Mouse (Mus musculus) left cerebral cortex, postnatal 25 days (tissue): ENCODE measurements at regions not wholly inside any gene's neighbourhood (a gene's known extent, or its start where the extent isn't known, plus 50 kb on each side); places are given as distances from the start of the nearest gene placed in this dataset.
A peak's percentile ranks its signal among the peaks of the same experiment; 100 is the strongest.

ENCODE experiments used
- DNase-seq, 2 experiments: peaks; one replicate each; pipeline ENCODE4 v3.0.0; 2022; ENCODE audit warnings: low spot score in 2 of 2, mixed read lengths in 1 of 2
- intact Hi-C: fragments of 180-260 bp; cut with DNase I; formaldehyde crosslinking; loops from one replicate; pipeline ENCODE4 v1.15.1; 2025

DNA sequence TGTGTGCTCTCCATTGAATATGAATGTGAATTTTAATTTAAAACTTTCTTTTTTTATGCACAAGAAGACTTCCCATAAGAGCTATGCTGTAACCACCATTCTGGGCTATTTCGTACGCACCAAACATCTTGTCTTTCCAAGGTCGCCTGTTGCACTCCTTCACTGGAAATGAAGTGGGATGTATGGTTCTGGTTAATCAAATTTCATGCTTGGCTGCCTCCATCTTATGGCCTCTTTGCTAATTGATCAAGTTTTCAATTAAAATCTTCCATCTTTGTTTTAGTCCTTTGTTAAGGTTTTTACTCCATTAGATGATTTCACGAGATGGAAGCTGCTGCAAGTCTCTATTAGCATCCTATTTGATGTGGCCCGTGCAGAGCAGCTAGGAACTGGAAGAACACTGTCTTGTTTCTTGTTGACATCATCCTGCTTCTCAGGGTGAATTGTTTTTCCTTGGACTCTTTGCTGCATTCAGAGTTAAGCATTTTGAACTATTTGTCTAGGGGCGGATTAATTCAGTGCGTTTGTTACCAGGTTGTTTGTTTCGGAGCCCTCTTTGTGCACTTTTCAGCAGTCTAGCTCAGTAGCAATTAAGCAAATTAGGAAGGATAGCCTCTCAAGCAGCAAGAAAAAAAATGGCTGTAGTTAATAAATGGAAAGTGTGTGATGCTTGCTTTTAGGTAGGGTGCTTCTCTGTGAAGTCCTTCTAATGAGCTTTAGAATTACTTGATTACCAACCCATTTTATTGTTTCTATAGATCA, 147.4 kb upstream of the Alcam start:
- intact Hi-C loops: no loop called here
- DNase-seq: no peak

DNA sequence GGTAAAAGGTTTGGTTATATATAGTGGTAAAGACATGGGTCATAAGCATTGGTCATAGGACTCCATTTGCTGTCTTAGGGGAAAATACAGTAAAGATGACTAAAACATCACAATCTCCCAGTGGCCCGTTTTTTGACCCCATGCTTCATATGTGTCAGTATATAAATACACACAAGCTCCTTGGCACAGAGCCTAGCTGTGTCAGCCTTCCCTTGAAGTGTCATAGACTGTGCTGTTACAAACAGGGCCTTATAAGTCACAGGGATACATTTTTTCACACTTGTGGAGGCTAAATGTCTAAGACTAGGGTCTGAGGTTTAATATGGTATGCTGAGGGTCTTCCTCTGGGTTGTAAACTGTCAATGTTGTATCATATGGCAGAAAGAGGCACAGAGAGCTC, 144.4 kb upstream of the Alcam start:
- intact Hi-C loops: no loop called here
- no peak for DNase-seq

DNA sequence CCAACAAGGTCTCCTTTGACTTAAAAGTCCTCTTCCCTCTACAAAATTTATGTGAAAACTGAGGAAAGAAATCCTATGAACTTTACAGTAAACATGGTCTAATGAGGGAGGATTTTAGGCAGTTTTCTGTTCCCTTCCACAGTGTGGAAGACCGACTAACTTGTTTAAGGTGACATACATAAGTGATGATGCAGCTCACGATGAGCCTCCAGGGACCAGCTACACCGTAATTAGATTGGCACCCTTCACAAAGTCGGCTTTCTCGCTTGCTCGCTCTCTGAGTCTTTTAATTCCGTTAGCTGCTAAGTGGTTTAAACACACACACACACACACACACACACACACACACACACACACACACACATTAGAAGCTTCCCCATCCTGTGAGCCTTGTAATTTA, 143.3 kb upstream of the Alcam start:
- intact Hi-C loops: no loop called here
- DNase-seq: no peak

DNA sequence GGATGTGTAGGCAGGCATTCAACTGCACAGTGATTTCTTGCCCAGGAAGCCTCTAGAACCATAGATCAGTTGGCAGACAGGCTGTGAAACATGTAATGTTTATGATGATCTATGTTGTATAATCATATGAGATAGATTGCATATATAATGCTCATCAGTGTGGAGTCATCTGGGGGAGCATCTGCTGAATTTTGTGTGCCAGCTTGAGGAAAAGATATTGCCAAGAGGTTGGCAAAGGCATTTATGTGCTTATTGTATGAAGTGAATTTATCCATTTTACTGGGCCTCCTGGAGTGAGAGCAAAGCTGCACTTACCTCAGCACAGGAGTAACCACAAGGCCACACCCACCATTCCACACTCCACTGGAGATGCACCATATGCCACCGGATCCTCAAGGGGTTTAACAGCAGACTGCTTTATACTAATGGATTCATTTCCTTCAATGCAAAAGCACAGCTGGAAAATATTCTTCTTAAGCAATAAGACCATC, 134.5 kb upstream of the Alcam start:
- intact Hi-C loops: no loop called here
- peak; percentile 25 to 66 for DNase-seq

DNA sequence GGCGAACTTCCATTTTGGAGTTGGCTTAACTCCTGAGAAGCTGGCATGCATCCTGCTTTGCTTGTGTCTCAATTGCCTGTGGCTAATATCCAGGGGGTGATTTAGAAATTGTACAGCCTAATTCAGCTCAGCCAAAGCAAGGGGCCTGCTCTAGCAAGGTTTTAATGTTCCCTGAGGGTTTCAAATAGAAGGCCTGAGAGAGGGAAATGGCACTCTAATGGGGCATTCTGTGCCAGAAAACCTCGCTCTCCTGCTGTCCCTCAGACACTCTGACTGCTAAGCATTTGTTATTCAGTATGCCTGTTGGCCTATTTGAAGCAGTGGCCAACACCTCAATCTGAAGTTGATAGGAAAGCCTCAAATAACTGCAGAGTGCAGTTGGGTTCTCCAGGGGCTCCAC, 115.2 kb upstream of the Alcam start:
- peak; percentile 3 to 24 for DNase-seq
- intact Hi-C loops: no loop called here

DNA sequence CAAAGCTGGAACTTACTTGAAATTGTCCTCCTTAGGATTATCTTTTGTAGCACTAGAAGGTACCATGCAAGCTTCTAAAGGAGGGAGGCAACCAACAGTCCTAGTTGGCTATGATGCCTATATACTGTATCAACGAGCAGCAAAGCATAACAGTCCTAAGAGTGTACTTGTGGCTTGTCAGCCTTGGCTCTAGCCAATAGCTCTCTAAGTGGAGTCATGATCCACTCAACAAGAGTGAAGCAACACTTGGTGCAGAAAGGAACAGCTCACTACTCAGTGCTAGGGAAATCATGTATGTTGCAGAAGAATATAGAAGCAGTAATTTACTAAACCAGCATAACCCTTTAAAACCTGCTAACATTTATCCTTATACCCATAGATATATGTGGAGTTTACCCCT, 82.4 kb upstream of the Alcam start:
- no peak for DNase-seq
- intact Hi-C loops: no loop called here

DNA sequence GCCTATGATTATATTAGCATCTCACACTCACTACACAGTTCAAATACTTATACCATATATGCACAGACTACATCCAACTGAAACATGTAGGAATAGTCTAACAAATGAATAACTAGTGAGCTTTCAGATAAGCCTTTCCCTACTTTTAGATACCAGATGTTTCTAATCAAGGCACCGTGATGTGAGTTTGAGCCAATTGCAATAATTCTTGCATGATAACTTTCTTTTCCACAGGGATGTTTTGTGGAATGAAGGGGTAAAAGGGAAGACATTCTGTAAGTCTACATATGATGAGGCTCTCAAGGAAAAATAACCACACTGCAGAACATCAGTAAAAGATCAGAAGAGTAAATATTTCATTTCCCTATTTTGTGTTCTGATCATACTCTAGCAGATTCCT, 80.7 kb upstream of the Alcam start:
- intact Hi-C loops: no loop called here
- no peak for DNase-seq

DNA sequence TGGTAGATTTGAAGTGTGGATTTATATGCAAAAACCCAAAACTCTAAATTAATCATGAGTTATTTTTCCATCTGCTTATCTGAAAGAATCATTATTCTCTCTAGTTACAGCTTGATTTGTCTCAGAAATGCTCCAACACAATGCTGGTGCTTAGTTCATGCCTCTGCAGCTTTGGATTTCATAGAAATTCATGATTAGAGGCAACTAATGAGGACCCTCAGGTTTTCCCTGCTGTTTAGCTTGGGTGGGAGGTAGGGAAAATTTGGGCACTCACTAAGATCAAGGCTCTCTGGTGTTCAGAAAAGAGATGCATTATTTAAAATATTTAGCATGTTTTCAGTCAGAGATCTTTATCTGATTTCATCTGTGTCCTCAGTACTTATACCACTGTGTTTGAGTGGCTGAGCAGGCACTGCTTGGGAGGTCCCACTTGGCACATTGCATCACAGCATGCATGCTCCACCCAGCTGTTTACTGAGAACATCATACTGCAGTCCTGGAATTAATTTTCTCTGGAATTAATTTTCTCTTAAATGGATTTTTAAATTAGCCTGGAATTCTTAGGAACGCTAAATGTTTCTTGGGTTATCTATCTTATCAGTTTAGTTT, 78.7 kb upstream of the Alcam start:
- DNase-seq: no peak
- intact Hi-C loops: no loop called here

DNA sequence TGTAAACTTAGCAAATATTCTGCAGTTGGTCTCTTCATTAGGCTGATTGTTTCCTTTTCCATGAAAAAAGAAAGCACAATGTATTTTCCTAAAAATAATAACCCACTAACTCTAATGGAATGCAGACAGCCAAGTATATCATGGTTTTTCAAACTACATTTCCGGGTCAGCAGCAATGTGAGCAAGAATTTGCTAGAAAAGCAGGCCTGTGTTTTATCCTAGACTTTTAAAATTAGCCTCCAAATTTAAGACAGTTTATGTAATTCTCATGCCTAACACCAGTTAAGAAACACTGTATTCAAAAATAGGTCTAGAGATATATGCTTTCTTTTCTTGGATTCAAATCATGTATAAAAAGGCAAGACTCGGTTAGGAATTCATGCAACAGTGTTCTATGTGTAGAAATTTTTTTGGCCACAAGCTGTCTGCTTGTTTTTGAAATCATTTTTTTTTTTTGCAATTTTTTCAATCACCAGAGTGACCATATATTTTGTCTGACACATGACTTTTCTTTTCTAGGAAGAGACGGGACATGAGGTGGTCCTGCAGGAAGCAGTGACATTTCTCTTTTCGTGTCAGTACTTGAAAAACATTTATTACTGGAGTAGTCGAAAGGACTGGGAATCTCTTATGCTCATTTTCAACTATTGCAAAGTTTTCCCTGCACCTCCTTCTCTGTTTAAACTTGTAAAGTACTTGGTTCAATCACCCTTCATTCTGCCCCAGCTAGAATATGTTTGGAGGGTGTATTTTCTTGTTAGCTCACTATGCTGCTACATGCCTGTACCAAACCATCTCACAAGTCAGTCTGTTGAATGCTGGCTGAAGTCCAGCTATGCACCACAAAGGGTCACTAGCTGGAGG, 59.9 kb upstream of the Alcam start:
- intact Hi-C loops: no loop called here
- peak in 1 of 2 experiments; percentile 43 for DNase-seq

DNA sequence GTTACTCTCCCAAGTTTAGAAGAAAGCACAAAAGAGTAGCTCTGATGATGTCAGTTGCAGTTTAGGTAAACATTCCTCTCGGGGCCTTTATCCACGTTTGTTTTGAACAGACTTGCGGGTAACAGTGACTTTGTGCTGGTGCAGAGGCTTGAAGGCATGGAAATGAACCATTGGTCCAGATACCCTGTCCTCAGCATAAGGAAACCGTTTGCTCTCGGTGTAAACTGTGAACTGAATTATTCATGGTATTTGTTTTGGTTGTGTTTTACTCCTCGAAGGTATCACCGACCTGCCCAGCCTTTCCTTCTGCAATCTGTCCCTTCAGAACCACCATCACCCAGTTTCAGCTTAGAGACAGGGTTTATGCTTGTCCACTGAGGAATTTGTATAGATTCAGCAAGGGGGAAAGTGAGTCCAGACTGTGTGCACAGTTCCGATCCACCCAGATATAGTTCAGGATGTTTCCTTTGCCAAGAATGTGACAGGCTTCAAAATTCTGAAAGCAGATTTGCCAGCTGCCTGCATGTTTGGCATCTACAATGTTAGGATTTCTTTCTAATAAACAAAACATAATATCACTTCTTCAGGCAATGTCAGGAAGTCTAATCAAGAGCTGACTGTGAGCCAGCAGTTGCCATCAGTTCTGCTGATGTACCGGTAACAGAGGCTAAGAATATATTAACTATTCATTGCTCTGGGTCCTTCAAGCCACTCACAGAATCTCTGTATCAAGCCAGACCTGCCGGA, 54.9 kb upstream of the Alcam start:
- no peak for DNase-seq

More for the DNA sequence above, 54.9 kb upstream of the Alcam start:
- intact Hi-C loops: no loop called here
